Mouse (Mus musculus) CD8-positive naive resting alpha-beta T cell, adult 2 months (primary cell): ENCODE data around the gene H2afz.

Experiments
- DNase-seq, 2 experiments: peaks; one replicate each; pipeline ENCODE4 v3.0.0; 2022; ENCODE audit warnings: low read depth in 2 of 2, low spot score in 2 of 2

Gene H2afz

DNA sequence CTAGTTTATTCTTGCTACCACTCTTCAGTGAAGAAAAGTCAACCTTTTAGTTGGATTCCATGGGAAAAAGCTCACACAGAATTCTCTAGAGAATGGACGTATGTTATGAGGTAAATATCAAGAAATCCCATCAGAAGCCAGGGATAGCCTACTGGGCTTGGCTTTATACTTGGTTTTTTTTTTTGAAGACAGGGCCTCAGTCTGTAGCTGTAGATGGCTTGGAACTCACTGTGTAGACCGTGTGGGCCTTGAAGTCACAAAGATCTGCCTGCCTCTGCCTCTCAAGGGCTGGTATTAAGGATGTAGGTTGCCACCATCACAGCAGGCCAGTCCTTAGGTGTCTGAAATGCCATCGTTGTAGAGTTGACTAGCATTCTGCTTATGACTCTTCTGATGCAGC lies 1.7 kb upstream of the H2afz start:
- no peak for DNase-seq

DNA sequence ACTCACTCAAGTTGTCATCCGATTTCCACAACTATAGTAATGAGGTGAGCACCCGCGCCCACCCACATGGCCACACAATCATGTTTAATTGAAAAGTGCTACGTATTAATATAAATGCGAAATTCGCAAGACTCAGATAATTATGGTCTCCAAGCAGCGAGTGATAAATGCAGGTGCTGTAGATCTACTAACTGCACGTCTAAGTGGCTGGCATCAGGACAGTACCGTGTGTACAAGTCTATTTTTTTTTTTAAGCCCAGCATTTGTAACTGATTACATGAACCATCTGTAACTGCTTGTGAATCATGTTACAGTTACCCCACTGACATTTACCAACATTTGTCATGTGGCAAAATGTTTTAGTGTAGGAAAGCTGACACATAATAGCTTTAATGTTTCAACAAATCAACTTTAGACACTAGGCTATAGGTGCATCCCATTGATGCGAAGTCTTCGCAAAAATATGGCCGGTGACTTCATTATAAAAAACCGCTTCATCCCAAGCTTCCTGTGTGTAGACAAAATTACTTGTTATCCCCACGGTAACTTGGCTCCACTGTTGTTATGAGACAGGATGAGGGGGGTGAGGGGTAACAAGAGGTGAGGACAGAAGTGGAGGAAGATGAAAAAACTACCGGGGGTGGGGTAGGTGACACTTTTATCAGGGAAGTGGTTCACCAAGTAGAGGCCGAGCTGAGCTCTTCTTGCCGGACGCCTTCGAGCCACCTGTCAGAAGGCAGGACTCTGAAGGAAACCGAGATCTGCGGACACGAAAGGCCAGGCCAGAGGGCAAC lies 760 bp upstream of the H2afz start:
- no peak for DNase-seq

DNA sequence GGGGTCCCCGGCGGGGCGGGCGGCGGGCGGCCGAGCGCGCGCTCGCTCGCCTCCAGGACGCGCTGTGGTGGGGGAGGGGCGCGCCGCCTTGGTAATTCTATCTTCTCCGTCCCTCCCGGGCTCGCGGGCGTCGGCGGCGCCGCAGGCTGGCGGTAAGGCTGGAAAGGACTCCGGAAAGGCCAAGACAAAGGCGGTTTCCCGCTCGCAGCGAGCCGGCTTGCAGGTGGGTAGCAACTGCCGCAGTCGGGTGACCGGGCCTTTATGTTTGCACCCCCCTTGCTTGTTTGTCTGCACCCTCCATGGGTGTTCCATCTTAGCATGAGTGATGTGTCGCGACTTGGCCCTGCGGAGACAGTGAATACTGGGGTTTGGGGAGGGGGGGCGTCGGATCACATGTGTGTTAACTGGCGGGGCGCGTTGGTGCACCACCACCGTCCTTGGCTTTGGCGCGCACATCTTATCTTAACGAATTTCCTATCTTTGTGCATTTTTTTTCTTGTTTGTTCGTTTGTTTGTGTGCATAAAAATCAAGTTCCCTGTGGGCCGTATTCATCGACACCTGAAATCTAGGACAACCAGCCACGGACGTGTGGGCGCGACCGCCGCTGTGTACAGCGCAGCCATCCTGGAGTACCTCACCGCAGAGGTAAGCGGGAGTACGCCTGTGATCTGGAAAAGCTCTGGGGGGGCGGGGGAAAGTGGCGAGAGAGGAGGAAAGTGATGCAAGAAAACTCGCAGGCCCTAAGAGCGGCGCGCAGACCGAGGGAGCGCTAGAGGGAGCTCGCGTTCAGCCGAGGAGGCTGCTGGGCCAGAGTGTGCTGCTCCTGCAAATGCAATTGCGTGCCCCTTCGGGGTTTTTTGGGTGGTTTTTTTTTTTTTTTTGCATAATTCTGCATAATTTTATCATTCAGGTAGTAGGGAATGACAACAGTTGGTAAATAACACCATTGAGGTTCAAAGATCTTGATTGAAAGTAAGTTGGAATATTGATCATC lies 998 bp downstream of the H2afz start:
- DNase-seq = peak; percentile 73 to 83

DNA sequence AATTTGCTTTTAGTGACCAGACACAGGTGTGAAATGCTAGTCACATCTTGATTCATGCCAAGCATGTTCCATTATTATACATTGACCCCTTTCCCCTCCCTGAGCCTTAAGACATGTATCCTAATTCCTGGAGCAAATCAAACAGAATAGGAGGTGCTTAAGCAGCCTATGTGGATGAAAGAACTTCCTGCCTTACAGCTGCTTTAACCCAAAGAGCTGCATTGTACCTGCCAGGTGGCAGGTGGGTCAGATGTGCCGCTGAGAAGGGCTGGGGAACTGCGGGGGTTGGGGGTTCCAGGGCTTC lies 2.8 kb downstream of the H2afz start:
- no peak for DNase-seq

DNA sequence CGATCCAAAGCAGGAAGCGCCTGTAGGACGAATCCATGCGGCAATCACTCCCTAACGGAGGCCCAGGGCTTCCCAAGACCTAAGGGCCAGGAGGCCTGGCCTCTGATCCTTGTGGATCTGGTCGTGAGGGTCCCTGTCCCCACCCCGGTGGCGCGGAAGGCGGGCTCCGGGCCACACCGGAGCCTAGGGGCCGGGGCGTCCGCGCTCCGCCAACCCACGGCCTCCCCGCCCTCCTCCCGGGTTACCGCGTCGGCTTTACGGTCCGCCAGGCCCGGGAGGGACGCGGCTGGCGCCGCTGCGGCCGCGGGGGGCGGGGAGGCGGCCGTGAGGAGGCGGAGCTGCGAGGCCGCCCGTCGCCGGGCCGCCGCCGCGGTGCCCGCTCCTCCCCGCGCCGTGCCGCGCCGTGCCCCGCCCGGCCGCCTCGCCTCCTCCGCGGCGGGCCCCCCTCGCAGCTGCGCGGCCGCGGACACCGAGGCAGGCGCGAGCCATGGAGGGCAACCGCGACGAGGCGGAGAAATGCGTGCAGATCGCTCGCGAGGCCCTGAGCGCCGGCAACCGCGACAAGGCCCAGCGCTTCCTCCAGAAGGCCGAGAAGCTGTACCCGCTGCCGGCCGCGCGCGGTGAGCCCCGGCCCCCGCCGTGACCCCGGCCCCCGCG lies 3.3 kb downstream of the H2afz start, which contains the start of gene Dnajb14:
Dnajb14 (plus strand) TSS at position 239 of the 657 bp plus-strand sequence.
- DNase-seq = peak; percentile 9 to 13

DNA sequence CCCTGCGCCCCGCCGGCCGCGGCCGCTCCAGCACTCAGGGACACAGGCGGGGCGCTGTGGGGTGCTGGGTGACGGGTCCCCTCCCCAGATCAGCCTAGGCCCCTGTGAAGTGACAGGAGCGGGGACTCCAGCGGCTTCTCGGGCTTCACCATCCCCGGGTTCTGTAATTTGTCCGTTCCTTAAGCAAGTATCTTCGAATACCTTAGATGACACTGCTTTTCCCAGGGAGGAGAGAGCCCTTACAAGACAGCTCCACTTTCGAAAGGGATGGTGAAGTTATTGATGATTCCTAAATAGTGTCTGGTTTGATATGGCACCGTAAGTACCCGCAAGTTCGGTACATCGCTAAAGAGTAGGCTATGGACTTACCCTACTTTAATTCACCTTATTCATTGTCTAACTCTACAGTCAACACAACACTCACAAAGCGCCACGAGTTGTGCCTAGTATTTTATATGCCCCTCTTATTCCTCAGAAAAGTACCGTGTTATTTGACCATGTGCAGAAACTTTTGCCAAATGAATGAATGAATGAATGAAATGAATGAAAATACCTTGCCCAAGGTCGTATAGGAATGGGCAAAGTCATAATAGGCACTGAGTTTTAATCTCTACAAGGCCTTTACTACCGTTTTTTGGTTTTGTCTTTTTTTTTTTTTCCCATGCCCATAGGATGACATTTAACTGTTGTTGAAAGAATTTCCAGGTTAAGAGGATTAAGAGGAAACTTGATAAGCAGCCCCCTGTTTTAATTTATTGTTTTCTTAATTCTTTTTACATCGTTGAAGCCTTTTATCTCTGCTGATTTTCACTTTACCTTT lies 4.0 kb downstream of the H2afz start:
- peak; percentile 20 to 42 for DNase-seq

DNA sequence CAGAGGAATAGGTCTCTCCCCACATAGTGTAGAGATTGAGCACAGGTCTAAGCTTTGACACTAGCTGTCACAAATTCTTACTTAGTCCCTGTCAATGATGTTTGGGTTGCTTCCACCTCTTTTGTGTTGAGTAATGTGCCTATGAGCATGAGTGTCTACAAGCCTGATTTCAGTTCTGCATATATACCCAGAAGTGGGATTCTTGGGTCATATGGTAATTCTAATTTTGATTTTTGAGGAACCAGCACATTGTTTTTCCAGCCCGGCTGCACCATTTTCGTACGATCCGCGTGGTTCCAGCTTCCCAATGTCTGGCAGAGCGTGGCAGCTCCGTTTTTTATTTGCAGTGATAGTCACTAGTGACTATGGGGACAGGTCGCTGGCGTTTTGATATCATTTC lies 5.1 kb downstream of the H2afz start:
- no peak for DNase-seq

DNA sequence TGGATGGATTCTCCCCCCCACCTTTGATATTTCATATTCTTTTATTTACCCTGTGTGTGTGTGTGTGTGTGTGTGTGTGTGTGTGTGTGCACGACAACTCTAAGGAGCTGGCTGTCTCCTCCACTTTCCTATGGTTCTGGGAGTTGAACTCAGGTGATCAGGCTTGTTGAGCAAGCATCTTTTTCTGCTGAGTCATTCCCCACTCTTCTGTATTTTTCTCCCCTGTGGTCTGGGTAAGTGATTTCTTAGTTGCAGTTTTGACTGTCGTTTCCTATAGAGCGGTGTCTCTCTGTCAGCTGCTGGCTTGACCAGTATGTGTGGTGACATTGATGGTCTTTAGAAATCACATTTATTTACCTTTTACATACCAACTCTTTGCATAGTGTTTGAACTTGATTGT lies 15.0 kb downstream of the H2afz start:
- no peak for DNase-seq

DNA sequence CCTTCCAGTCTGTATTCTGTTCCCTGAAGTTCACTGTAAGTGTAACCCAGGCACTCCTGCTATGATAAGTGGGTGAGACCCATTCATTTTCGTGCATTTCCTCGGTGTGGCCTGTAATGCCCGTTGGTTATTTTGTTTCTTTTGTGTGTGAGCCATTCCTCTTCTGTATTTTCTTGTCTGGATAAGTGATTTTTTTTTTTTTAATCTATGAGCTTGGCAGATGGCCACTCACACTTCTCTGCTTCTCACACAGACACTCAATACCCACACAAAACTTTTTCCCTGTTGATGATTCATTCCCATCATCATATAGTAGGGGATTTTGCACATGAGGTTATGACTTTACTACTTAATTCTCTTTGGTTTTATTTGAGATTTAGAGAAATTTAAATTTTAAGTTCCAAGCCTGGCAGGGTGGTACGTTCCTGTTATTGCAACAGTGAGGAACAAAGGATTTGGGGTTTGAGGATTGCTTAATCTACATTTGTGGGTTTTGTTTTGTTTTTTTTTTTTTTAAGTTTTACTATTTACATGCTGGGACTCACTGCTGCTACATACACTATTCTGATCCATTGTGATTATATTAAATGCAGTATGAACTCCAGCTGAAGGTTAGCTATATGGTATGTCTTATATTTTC lies 15.9 kb downstream of the H2afz start:
- DNase-seq = no peak

DNA sequence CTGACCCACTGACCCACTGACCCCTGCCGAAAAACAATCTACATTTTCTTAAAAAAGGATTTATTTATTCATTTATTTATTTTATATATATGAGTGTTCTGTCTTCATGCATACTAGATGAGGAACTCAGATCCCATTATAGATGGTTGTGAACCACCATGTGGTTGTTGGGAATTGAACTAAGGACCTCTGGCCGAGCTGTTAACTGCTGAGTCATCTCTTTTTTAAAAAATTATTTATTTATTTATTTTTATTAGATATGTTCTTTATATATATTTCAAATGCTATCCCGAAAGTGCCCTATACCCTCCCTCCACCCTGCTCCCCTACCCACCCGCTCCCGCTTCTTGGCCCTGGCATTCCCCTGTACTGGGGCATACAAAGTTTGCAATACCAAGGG lies 16.8 kb downstream of the H2afz start:
- DNase-seq = no peak

DNA sequence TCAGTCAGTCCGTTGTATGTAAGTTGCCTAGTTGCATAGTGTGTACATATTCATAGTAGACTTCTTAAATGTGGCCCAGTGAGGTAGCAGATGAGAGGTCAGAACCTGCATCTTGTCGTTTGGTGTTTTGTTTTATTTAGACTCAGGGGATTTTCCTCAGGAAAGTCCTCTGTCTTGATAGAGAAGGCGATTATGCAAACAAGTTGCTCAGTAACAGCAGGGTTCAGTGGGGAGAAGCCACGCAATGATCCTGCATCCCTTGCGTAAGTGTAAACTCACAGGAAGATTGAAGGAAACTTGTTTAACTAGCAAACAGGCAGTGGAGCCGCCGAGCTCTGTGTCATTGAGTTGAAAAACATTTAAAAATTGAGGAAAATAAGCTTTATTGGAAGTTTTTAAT lies 23.7 kb downstream of the H2afz start:
- DNase-seq = no peak

DNA sequence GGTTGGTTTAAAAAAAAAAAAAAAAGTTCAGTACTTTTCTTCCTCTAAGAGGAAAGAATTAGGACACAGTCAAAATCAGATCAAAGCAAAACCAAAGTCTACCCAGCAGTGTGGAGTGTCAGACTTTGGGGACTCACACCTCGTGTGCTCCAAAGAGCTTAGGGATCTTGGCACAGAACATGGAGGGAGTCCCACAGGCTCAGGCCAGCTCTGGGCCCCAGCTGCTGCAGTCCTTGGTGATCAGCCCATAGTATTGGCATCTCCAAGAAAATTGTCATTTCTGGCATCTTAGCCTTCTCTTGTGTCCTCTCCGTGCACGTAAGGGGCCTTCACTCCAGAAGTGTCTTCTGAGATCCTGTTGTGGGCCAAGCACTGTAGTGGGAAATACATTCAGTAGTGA lies 26.8 kb downstream of the H2afz start:
- no peak for DNase-seq

DNA sequence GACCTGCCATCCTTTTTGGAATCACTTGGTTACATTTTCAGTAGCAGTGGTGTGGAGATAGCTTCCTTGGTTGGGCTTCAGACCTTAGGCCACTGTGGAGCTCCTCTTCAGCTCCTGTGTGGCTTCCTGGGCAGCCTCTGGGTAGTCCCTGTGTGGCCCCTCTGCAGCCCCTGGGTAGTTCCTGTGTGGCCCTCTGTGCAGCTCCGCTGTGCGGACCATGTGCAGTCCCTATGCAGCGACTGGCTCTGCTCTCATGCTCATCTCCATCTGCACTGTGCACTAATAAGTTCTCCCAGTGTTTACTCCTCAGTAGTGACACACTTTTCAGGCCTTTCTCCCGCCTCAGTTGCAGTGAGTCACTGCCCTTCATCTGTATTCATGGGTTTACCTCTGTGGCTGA lies 27.8 kb downstream of the H2afz start:
- no peak for DNase-seq

DNA sequence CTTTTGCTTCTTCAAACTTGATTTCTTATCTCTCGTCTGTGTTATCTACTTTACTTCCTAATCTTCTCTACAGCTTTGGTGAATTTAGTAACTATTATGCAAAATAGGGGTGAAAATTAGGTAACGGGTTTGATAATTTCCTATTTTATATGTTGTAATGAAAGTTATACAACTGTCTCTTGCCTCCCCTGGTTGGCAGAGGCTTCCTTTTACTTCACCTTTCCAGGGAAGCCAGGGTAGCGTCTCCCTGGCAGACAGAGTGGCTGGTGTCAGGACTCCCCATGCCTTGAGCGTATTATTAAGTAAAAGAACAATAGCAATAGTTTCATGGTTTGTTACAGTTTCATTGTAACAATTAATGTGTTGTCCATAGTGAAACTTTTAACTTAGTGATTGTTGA lies 29.5 kb downstream of the H2afz start:
- DNase-seq = no peak

DNA sequence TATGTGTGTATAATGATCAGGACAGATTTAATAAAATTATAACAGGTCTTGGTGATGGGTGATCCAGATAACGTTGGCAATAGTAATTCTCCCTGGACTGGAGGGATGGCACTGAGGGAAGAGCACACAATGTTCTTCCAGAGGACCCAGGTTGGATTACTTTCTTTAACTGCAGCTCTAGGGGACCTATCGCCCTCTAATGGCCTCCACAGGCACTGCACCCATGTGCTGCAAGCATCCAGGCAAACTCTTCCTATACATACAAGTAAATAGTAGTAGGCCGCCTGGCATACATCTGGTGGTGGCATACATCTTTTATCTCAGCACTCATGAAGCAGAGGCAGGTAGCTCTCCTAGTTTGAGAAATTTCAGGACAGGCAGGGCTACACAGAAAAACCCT lies 30.9 kb downstream of the H2afz start:
- DNase-seq = peak in 1 of 2 experiments; percentile 23

DNA sequence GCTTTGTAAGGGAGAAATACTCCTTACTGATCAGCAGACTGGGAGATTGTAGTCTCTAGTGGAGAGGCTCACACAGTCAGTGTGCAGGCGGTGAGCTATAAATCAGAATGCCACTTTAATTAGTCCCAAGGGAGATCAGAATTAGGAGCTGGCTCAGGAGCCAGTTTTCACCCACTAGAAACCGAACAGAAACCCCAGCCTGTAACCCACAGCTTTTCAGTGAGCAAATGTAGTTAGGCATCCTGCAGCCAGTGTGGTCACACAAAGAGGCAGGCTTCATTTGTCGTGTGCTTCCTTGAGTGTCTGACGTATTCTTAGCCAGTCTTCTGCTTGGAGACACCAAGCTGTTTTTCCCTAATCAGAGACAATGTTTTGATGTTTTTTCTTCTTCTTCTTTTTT lies 32.1 kb downstream of the H2afz start:
- no peak for DNase-seq

DNA sequence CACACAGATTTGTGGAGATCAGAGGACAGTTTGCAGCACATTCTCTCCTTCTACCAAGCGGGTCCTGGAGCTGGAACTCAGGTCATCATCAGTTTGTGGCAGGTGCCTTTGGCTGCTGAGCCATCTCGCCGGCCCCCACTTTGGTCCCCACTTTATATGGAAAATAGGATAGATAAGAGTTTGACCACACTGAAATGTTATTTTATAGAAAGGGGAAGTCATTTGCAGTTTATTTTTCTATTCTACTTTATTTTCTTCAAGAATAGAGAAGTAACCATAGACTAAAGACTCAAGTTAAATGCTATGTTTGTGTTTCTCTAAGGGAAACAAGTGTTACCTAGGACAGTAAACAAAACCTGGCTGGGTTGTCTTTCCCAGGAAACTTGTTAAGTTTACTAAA lies 32.6 kb downstream of the H2afz start:
- DNase-seq = no peak

DNA sequence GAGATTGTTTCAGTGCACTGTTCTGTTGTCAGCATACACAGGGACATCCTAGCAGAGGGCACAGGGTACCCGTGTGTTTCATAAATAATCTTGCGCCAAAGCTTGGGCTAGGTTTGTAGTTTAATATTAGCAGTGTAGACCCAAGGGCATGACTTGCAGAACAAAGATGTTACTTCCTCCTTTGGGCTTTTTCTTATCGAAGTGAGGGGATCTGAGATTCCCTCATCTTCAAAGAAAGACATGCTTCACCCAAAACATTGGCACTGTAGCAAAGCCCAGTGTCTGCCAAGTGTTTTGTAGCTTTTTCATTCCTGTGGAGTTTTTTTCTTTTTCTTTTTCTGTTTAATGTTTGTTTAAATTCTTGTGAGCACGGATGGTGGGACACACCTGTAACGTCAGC lies 33.4 kb downstream of the H2afz start:
- DNase-seq = no peak

DNA sequence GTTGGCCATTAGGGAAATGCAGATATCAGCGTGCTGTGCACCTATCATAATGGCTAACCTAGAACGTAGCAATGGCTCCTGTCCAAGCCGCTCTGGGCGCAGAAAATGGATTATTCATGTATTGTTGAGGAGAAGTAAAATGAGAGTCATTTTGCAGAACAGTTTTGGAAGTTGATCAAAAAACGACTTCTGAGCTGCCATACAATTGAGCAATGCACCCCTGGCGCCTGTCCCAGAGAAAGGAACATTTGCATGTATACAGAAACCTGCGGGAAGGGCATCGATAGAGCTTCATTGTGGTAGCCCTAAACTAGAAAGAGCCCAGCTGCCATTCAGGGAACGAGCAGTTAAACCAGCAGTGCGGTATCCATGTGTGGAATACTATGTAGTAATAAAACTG lies 35.9 kb downstream of the H2afz start:
- no peak for DNase-seq

DNA sequence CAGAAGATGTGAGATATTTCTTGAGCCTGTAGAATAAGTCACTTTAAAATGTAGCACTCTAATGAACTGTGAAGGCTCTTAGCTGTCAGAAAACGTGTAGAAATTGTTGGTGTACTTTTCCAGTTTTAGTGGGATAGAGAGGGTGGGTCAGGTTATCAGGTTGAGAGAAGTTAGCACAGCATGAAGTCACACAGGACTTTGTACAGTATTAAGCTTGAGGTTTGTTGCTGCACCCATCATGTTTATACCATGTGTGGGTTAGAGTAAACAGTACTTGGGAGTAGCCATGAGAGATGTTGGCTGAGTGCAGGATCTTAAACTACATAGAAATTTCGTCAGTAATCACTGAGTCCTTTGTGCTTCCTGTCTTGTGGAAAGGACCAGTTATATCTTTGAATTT lies 48.8 kb downstream of the H2afz start:
- DNase-seq = no peak
